Comparison of ENCODE assay signal across 5 mouse cellular contexts in genomic region chr1:153083233-153083632, GRCm38 (mm10).
DNase-seq lines count a peak whose midpoint lies in the region; TF ChIP-seq lines count a peak whose summit lies in the region.
"Not testable (repeated sequence)": the region's sequence is repeated elsewhere in the genome, so short reads cannot be mapped to it uniquely, and the experiment has no call there.

No protein-coding gene starts in this region.

- H3K36me3 ChIP-seq in E14TG2a.4 (ENCODE audit: insufficient read depth, low read length), result not testable (repeated sequence)

- not testable (repeated sequence) for H3K27me3 ChIP-seq in E14TG2a.4 (ENCODE audit: insufficient read depth, low read length); cerebellum, adult 2 months (ENCODE audit: control insufficient read depth, insufficient read depth, low read length)

- H3K27ac ChIP-seq in cerebellum, adult 2 months (ENCODE audit: insufficient read depth, low read length), result peak overlapping the region; percentile 89

- TF ChIP-seq POLR2A in cerebellum, adult 2 months (IDR thresholded peaks at IDR 0.05; ENCODE audit: borderline replicate concordance, insufficient read depth, low read length), result not testable (repeated sequence)

- H3K4me3 ChIP-seq in E14TG2a.4 (replicated peaks; ENCODE audit: low read length), result peak overlapping the region; percentile 35; the same call in 1 of the 2 replicates
- H3K4me3 ChIP-seq in cerebellum, adult 2 months (replicated peaks; ENCODE audit: insufficient read depth, low read depth, low read length), result not testable (repeated sequence)

- not testable (repeated sequence) for TF ChIP-seq CTCF in E14TG2a.4 (conservative IDR thresholded peaks at IDR 0.05; ENCODE audit: low read length); cerebellum, adult 2 months (IDR thresholded peaks at IDR 0.05; ENCODE audit: borderline replicate concordance, insufficient read depth, low read depth, low read length)

- WGBS in cerebellum, adult 2 months, result 94% methylated on average over 9 of the region's 14 CpGs

- DNase-seq in ES-CJ7 (ENCODE audit: low read depth, low spot score) (peak; percentile 85), R1 (ENCODE audit: low read depth, low spot score) (peak; percentile 77)
- DNase-seq in cerebellum, adult 2 months, result not testable (repeated sequence)
- peak; percentile 14 for DNase-seq in induced T-regulatory cell, adult 2 months (ENCODE audit: low read depth)

- H3K9me3 ChIP-seq in E14TG2a.4 (ENCODE audit: low read length), result not testable (repeated sequence)

- H3K4me1 ChIP-seq in E14TG2a.4 (replicated peaks; ENCODE audit: low read depth, low read length), result peaks cover 49% of the 10 kb centered on the region
- peaks cover 21% of the 10 kb centered on the region for H3K4me1 ChIP-seq in cerebellum, adult 2 months (ENCODE audit: control insufficient read depth, insufficient read depth, low read length)
